Mouse (Mus musculus) small intestine, adult 2 months (tissue): ENCODE data around the gene Sowahb.

Experiments
- CTCF ChIP-seq: fragments of 200-500 bp; IDR thresholded peaks from 2 replicates; pipeline ENCODE4 v1.5.1; 2012; ENCODE audit warnings: low read depth, mild to moderate bottlenecking, control low read depth, inconsistent platforms, low read length, moderate library complexity, mixed read lengths; ENCODE audit not compliant: insufficient replicate concordance, insufficient read length; ENCODE audit errors: extremely low read depth
- POLR2A ChIP-seq: fragments of 200-500 bp; IDR thresholded peaks from 2 replicates; pipeline ENCODE4 v1.6.1; 2012; ENCODE audit warnings: low read depth, mild to moderate bottlenecking, control low read depth, inconsistent platforms, low read length, moderate library complexity

DNA sequence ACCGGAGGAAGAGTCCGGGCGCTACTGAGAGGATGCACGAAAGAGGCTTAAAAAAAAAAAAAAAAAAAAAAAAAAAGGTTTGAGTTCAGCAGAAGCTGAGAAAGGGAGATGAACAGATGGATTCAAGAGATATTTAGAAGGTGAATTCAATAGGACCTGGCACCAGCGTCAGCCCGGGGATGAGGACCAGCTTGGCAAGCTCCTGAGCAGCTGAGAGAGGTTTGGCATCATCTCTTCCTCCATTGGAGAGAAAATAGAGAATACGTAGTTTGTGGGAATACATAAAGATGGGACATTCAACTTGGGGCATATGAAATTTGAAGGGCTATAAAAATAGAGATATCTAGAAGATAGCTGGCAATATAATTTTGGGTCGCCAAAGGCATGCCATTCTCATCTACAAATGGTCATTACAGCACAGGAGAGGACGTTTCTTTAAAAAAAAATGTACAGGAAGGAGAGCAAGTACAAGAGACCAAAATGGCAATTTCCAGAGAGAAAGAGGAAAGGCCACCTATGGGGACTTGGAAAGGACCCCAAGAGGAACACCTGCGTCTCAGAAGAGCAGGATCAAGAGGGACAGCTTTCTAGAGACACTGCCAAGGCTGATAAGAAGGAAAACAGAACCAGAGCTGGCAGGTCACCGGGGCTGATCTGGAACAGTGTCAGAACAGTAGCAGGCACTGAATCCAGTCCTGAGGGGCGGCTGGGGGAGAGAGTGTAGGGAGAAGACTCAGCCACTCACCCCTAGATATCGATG is 3.8 kb upstream of the Sowahb start:
- no peak for TF ChIP-seq CTCF
- TF ChIP-seq POLR2A = no peak
